Mouse (Mus musculus): ENCODE data around the gene Gpc3. TPM values are rescaled to one million over a fixed set of nuclear protein-coding genes. Genes with fewer than 3 reads are reported as not detected.
"Not testable (repeated sequence)": the region's sequence is repeated elsewhere in the genome, so short reads cannot be mapped to it uniquely, and the experiment has no call there.

Gpc3 gene
- polyA plus RNA-seq, 1 experiment from 2014 or later = 33.6 TPM

GRCm38 (mm10) chrX:52310976-52311375 is 302.8 kb downstream of the Gpc3 start:
- no peaks in the 10 kb centered on the region for H3K27me3 ChIP-seq
- H3K9ac ChIP-seq (replicated peaks) = no peak overlapping the region
- 81% methylated on average over 2 of the region's 2 CpGs for WGBS
- ATAC-seq (replicated peaks) = no peak
- H3K9me3 ChIP-seq = no peaks in the 10 kb centered on the region
- H3K4me3 ChIP-seq = no peak overlapping the region
- no peak overlapping the region for H3K4me2 ChIP-seq (replicated peaks)
- no peaks in the 10 kb centered on the region for H3K4me1 ChIP-seq
- H3K27ac ChIP-seq (replicated peaks) = no peak overlapping the region
- H3K36me3 ChIP-seq = no peaks in the 10 kb centered on the region

- Histone ChIP-seq H3K9ac (replicated peaks) (no peak overlapping the region), H3K9me3 (no peaks in the 10 kb centered on the region), H3K4me3 (no peak overlapping the region), H3K27ac (replicated peaks) (no peak overlapping the region), H3K36me3 (no peaks in the 10 kb centered on the region), H3K4me1 (no peaks in the 10 kb centered on the region), H3K4me2 (replicated peaks) (no peak overlapping the region), H3K27me3 (no peaks in the 10 kb centered on the region)
- no peak for ATAC-seq (replicated peaks)
- WGBS = 60% methylated on average over 4 of the region's 4 CpGs
Observed at GRCm38 (mm10) chrX:52305226-52305625, 308.5 kb downstream of the Gpc3 start.

DNA sequence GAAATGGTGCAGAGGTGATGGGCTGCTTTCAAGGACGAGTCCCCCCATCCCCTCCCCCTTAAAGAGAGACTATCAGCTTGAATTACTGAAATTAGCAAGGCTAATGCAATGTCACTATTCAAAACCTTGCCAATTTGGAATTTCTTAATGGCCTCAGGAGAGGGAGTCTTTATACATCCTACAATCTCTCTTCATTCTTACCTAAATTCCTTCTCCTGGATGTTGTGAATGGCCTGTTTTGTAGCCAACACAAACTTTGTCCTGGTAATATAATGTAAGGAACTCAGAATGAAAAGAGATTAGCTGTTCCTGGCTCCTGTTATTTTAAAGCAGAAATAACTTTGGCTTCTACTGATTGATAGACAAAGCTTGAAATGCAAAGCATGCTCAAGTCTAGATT is 325.0 kb downstream of the Gpc3 start:
- 7% methylated on average over 1 of the region's 1 CpGs for WGBS
- H3K9ac ChIP-seq (replicated peaks) = no peak overlapping the region
- H3K27me3 ChIP-seq = no peaks in the 10 kb centered on the region
- no peak overlapping the region for H3K27ac ChIP-seq (replicated peaks)
- no peak overlapping the region for H3K4me2 ChIP-seq (replicated peaks)
- H3K4me1 ChIP-seq = peaks cover 4% of the 10 kb centered on the region; the same call in 1 of the 2 replicates
- H3K4me3 ChIP-seq = no peak overlapping the region
- H3K9me3 ChIP-seq = no peaks in the 10 kb centered on the region
- 0 out of 2 replicates have a peak, but pooled peaks have one; percentile 32 for ATAC-seq (replicated peaks)
- H3K36me3 ChIP-seq = no peaks in the 10 kb centered on the region

DNA sequence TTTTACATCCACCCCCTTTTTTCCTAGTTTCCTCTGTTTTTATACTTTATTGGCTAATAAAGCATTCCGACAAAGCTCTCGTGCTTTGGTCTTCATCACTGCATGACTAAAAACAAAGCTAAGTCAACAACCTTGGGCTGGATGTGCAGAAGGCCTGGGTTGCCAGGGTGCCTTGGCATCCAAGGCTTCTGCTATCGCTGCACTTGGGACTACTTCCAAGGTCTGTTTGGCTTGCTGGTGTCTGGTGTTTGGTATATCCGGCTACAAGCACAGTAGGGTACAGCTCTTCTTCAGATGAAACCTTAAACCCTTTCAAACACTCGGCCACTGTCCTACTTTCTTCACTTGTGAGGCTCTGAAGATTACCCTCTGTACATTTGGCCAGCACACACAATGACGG is 325.8 kb downstream of the Gpc3 start:
- 38% methylated on average over 6 of the region's 6 CpGs for WGBS
- peaks cover 4% of the 10 kb centered on the region; the same call in 1 of the 2 replicates for H3K4me1 ChIP-seq
- ATAC-seq (replicated peaks) = no peak
- no peak overlapping the region for H3K9ac ChIP-seq (replicated peaks)
- no peaks in the 10 kb centered on the region for H3K9me3 ChIP-seq
- no peaks in the 10 kb centered on the region for H3K27me3 ChIP-seq
- H3K4me3 ChIP-seq = no peak overlapping the region
- H3K4me2 ChIP-seq (replicated peaks) = no peak overlapping the region
- 0 out of 2 replicates have a peak overlapping the region, but pooled peaks have one; percentile 15 for H3K27ac ChIP-seq (replicated peaks)
- no peaks in the 10 kb centered on the region for H3K36me3 ChIP-seq

DNA sequence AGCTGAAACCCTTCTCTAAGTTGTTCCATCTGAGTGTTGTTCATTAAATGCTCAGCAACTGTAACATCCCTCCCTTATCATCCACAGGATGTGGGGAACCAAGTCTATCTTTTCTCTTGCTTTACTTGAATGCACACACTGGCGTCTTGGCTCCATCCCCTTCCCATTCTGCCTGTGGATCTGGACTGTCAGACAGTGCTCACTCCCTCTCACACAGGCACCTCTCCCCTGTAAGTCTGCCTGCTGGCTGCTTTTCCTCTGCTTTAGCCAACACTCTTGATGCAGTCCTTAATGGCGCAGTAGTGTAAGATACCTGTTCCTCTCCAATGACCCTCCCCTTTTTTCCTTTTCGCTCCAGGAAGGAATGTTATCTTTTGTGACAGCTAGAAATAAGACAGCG is 331.7 kb downstream of the Gpc3 start:
- ATAC-seq (replicated peaks) = 0 out of 2 replicates have a peak, but pooled peaks have one; percentile 19

GRCm38 (mm10) chrX:52281103-52281900 is 332.4 kb downstream of the Gpc3 start:
- 64% methylated on average over 6 of the region's 6 CpGs for WGBS
- no peaks in the 10 kb centered on the region for H3K36me3 ChIP-seq
- no peak for ATAC-seq (replicated peaks)

More for the DNA sequence above, 331.7 kb downstream of the Gpc3 start:
- no peak overlapping the region for H3K4me2 ChIP-seq (replicated peaks)
- peaks cover 5% of the 10 kb centered on the region; the same call in 1 of the 2 replicates for H3K4me1 ChIP-seq
- WGBS = 66% methylated on average over 4 of the region's 4 CpGs
- H3K36me3 ChIP-seq = no peaks in the 10 kb centered on the region
- H3K9ac ChIP-seq (replicated peaks) = no peak overlapping the region
- no peak overlapping the region for H3K4me3 ChIP-seq
- no peaks in the 10 kb centered on the region for H3K9me3 ChIP-seq
- 0 out of 2 replicates have a peak overlapping the region, but pooled peaks have one; percentile 31 for H3K27ac ChIP-seq (replicated peaks)
- no peaks in the 10 kb centered on the region for H3K27me3 ChIP-seq

GRCm38 (mm10) chrX:52278687-52279359 is 334.9 kb downstream of the Gpc3 start:
- ATAC-seq (replicated peaks) = peak; percentile 53; the same call in 1 of the 2 replicates
- H3K36me3 ChIP-seq = no peaks in the 10 kb centered on the region

More at GRCm38 (mm10) chrX:52281103-52281900, 332.4 kb downstream of the Gpc3 start:
- no peak overlapping the region for H3K4me3 ChIP-seq
- no peak overlapping the region for H3K27ac ChIP-seq (replicated peaks)
- H3K27me3 ChIP-seq = no peaks in the 10 kb centered on the region
- no peak overlapping the region for H3K9ac ChIP-seq (replicated peaks)
- H3K4me1 ChIP-seq = peaks cover 5% of the 10 kb centered on the region; the same call in 1 of the 2 replicates
- H3K4me2 ChIP-seq (replicated peaks) = no peak overlapping the region
- H3K9me3 ChIP-seq = no peaks in the 10 kb centered on the region

DNA sequence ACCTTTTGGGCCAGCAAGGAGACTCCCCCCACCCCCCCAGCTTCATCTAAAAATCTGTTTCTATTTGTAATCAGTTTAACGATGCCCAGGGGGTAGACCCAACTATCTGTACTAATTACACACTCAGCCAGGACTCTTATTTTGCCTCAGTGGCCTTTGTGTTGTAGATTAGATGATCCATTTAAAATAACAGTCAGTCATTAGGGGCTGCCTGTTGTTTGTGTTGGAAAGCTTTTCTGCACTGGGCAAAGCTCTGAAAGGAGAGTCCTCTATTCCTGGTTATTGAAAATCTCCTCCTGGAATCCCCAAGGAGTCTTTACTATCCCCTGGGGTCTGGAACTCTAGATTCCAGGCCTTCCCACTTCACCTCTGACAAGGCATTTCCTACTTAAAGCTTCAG is 336.2 kb downstream of the Gpc3 start:
- WGBS = 12% methylated on average over 1 of the region's 1 CpGs
- Histone ChIP-seq H3K4me3 (no peak overlapping the region), H3K9ac (replicated peaks) (no peak overlapping the region), H3K4me1 (peaks cover 5% of the 10 kb centered on the region; the same call in 1 of the 2 replicates), H3K36me3 (no peaks in the 10 kb centered on the region), H3K4me2 (replicated peaks) (no peak overlapping the region), H3K27me3 (no peaks in the 10 kb centered on the region), H3K27ac (replicated peaks) (no peak overlapping the region), H3K9me3 (no peaks in the 10 kb centered on the region)
- no peak for ATAC-seq (replicated peaks)

More at GRCm38 (mm10) chrX:52278687-52279359, 334.9 kb downstream of the Gpc3 start:
- no peak overlapping the region for H3K4me2 ChIP-seq (replicated peaks)
- H3K4me3 ChIP-seq = no peak overlapping the region
- H3K27me3 ChIP-seq = no peaks in the 10 kb centered on the region
- H3K4me1 ChIP-seq = peaks cover 5% of the 10 kb centered on the region; the same call in 1 of the 2 replicates
- H3K9ac ChIP-seq (replicated peaks) = no peak overlapping the region
- H3K9me3 ChIP-seq = no peaks in the 10 kb centered on the region
- no peak overlapping the region for H3K27ac ChIP-seq (replicated peaks)
- WGBS = 48% methylated on average over 3 of the region's 3 CpGs

GRCm38 (mm10) chrX:52273016-52273415 is 340.7 kb downstream of the Gpc3 start:
- H3K4me1 ChIP-seq = no peaks in the 10 kb centered on the region
- no peak overlapping the region for H3K9ac ChIP-seq (replicated peaks)
- no peak overlapping the region for H3K27ac ChIP-seq (replicated peaks)
- 78% methylated on average over 7 of the region's 7 CpGs for WGBS
- H3K27me3 ChIP-seq = no peaks in the 10 kb centered on the region
- no peak for ATAC-seq (replicated peaks)
- no peak overlapping the region for H3K4me3 ChIP-seq
- H3K36me3 ChIP-seq = no peaks in the 10 kb centered on the region
- no peak overlapping the region for H3K4me2 ChIP-seq (replicated peaks)
- H3K9me3 ChIP-seq = no peaks in the 10 kb centered on the region

GRCm38 (mm10) chrX:52261991-52262390 is 351.8 kb downstream of the Gpc3 start:
- H3K9ac ChIP-seq (replicated peaks) = no peak overlapping the region
- ATAC-seq (replicated peaks) = no peak
- no peak overlapping the region for H3K4me2 ChIP-seq (replicated peaks)
- 78% methylated on average over 11 of the region's 11 CpGs for WGBS
- H3K27ac ChIP-seq (replicated peaks) = no peak overlapping the region
- no peaks in the 10 kb centered on the region for H3K27me3 ChIP-seq
- no peaks in the 10 kb centered on the region for H3K4me1 ChIP-seq
- H3K4me3 ChIP-seq = no peak overlapping the region
- no peaks in the 10 kb centered on the region for H3K9me3 ChIP-seq
- H3K36me3 ChIP-seq = no peaks in the 10 kb centered on the region

DNA sequence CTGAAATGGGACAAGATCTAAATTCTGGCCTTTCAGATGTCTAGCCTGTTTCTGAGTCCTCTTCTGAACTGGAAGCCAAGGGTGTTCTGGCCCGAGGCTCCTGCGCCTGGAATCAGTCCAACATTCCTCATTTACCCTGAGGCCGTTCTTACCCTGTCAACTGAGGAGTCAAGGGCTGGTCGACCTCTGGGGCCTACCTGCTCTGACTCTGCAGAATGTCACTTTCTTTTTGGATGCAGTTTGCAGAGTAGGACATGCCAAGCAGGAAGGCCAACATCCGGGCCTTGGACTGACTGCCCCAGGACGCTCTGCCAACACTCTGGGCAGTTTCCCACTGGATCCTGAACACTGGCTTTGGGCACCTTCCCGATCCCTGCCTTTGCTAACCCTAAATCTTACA is 352.2 kb downstream of the Gpc3 start:
- no peak overlapping the region for H3K27ac ChIP-seq (replicated peaks)
- no peaks in the 10 kb centered on the region for H3K36me3 ChIP-seq
- H3K4me1 ChIP-seq = no peaks in the 10 kb centered on the region
- H3K9me3 ChIP-seq = no peaks in the 10 kb centered on the region
- 78% methylated on average over 7 of the region's 7 CpGs for WGBS
- no peak for ATAC-seq (replicated peaks)
- no peak overlapping the region for H3K4me2 ChIP-seq (replicated peaks)
- H3K9ac ChIP-seq (replicated peaks) = no peak overlapping the region
- H3K4me3 ChIP-seq = no peak overlapping the region
- H3K27me3 ChIP-seq = no peaks in the 10 kb centered on the region

- ATAC-seq (replicated peaks); H3K27me3 ChIP-seq; H3K9ac ChIP-seq (replicated peaks); H3K4me1 ChIP-seq; H3K4me3 ChIP-seq; H3K9me3 ChIP-seq; H3K36me3 ChIP-seq; H3K27ac ChIP-seq (replicated peaks); H3K4me2 ChIP-seq (replicated peaks): not testable (repeated sequence)
- 67% methylated on average over 1 of the region's 1 CpGs for WGBS
Observed at GRCm38 (mm10) chrX:52259771-52260170, 354.0 kb downstream of the Gpc3 start.

All from forebrain, embryonic 15.5 days (tissue).